Mouse (Mus musculus) embryo, embryonic 11.5 days (tissue): ENCODE data around the gene Ccdc137.
A peak's percentile ranks its signal among the peaks of the same experiment; 100 is the strongest.
"Not testable (repeated sequence)": the region's sequence is repeated elsewhere in the genome, so short reads cannot be mapped to it uniquely, and the experiment has no call there.

Experiments
- DNase-seq: peaks from one replicate; pipeline ENCODE4 v3.0.0-alpha.2; 2012; ENCODE audit warnings: low read depth, low spot score

The Ccdc137 gene

GRCm38 (mm10) chr11:120457772-120458751 lies at the start of gene Ccdc137, which contains the start of gene Oxld1:
TSS of gene Ccdc137 (plus strand) at chr11:120458115.
TSS of gene Oxld1 (minus strand) at chr11:120458068.
- peak; percentile 66 for DNase-seq

- DNase-seq, result not testable (repeated sequence)
Measured at GRCm38 (mm10) chr11:120413621-120414020, 44.3 kb upstream of the Ccdc137 start.

- no peak for DNase-seq
Measured at GRCm38 (mm10) chr11:120417852-120418251, 40.1 kb upstream of the Ccdc137 start.

GRCm38 (mm10) chr11:120418592-120418991 lies 39.3 kb upstream of the Ccdc137 start:
- DNase-seq, result no peak

GRCm38 (mm10) chr11:120422651-120423568 lies 35.0 kb upstream of the Ccdc137 start:
- peak; percentile 17 for DNase-seq

GRCm38 (mm10) chr11:120423569-120424295 lies 34.2 kb upstream of the Ccdc137 start:
- DNase-seq, result peak; percentile 72

GRCm38 (mm10) chr11:120426727-120427126 lies 31.2 kb upstream of the Ccdc137 start:
- DNase-seq, result no peak

GRCm38 (mm10) chr11:120437152-120437856 lies 20.6 kb upstream of the Ccdc137 start, which contains the start of gene Nploc4:
TSS of gene Nploc4 (minus strand) at chr11:120437708.
- DNase-seq, result peak; percentile 84

GRCm38 (mm10) chr11:120437857-120438385 lies 20.0 kb upstream of the Ccdc137 start:
- DNase-seq, result no peak

- DNase-seq, result no peak
Measured at GRCm38 (mm10) chr11:120442344-120442743, 15.6 kb upstream of the Ccdc137 start, which contains the start of gene Tspan10. TSS of gene Tspan10 (plus strand) at chr11:120442644.

GRCm38 (mm10) chr11:120442765-120443280 lies 15.1 kb upstream of the Ccdc137 start:
- no peak for DNase-seq

- no peak for DNase-seq
Measured at GRCm38 (mm10) chr11:120444106-120444505, 13.8 kb upstream of the Ccdc137 start.

- DNase-seq, result no peak
Measured at GRCm38 (mm10) chr11:120445475-120445874, 12.4 kb upstream of the Ccdc137 start.

- DNase-seq, result no peak
Measured at GRCm38 (mm10) chr11:120447179-120447578, 10.7 kb upstream of the Ccdc137 start.

- DNase-seq, result no peak
Measured at GRCm38 (mm10) chr11:120452246-120452645, 5.7 kb upstream of the Ccdc137 start.

GRCm38 (mm10) chr11:120453306-120453705 lies 4.6 kb upstream of the Ccdc137 start, which contains the start of gene Pde6g:
TSS of gene Pde6g (minus strand) at chr11:120453500.
- no peak for DNase-seq

GRCm38 (mm10) chr11:120454965-120455364 lies 3.0 kb upstream of the Ccdc137 start:
- no peak for DNase-seq

GRCm38 (mm10) chr11:120455413-120455812 lies 2.5 kb upstream of the Ccdc137 start:
- DNase-seq, result no peak

GRCm38 (mm10) chr11:120457370-120457769 lies 545 bp upstream of the Ccdc137 start:
- no peak for DNase-seq
